ENCODE assay signal across 9 mouse cellular contexts in the genomic region with DNA sequence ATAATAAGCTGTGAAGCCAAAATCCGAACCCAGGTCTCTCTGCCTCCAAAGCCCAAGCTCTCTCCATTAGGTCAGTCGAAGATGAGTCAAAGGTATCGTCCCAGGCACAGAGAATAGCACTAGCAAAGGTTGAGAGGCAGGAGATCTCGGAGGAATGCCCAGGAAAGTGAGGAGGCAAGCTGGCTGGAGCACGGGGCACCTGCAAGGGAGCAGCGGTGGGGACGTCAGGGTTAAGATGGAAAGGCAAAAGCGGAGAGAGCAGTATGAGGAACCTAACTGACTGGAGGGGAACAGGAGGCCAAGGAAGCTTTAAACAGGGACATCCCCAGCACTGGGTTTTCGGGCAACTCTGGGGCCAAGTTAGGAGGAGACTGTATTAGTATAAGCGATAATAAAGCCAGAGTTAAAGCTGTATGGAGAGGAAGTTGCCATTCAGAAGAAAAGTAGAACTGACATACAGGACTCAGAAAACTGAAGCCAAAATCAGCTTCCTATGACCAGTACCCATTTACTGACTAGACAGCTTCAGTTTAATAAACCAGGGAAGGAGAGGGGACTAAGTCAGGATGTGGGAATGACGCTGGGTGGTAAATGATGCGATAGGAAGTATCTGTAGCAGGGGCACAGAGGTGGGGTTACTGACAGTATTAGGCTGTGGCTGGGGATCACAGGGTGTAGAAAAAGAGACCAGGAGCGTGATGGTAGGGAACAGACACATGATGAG. TPM values are rescaled to one million over a fixed set of nuclear protein-coding genes. Genes with fewer than 3 reads are reported as not detected.
DNase-seq lines count a peak whose midpoint lies in the region; ATAC-seq and TF ChIP-seq lines count a peak whose summit lies in the region.
"Had no signal": no experiment of that assay in that cellular context is flagged by ENCODE, and none has a peak within 500 bp of the region (broad histone marks: within the 10 kb centered on the region; RNA-seq: fewer than 3 reads in every experiment).

No protein-coding gene starts in this region.

- DNase-seq in heart, embryonic 10.5 days (ENCODE audit: low spot score), result no peak
- DNase-seq in heart, adult 8-10 months (ENCODE audit: low spot score), result no peak
- peak; percentile 33 for DNase-seq in A20 (ENCODE audit: low read depth, low spot score)
- DNase-seq in heart, postnatal 0 days (ENCODE audit: low spot score), result no peak
- no peak for DNase-seq in liver, postnatal 0 days
- no peak for DNase-seq in cerebellum, postnatal 25 days
- no peak for DNase-seq in thymus, adult 18-20 months
- no peak for DNase-seq in layer of hippocampus, postnatal 14 days (ENCODE audit: low spot score in 2 of 2)

- H3K27me3 ChIP-seq in heart, embryonic 10.5 days (ENCODE audit: insufficient read depth, poor library complexity, severe bottlenecking), result no peaks in the 10 kb centered on the region
- no peaks in the 10 kb centered on the region for H3K27me3 ChIP-seq in heart, postnatal 0 days (ENCODE audit: control insufficient read depth, insufficient read depth, low read length)
- no peaks in the 10 kb centered on the region for H3K27me3 ChIP-seq in liver, postnatal 0 days (ENCODE audit: insufficient read depth, low read length)
- H3K27me3 ChIP-seq: Patski had no signal

- TF ChIP-seq EP300 in heart, postnatal 0 days (IDR thresholded peaks at IDR 0.05; ENCODE audit: low read depth), result no peak
- no peak for TF ChIP-seq EP300 in liver, postnatal 0 days (IDR thresholded peaks at IDR 0.05; ENCODE audit: low read depth)

- WGBS in heart, embryonic 10.5 days, result 58% methylated on average over 13 of the region's 13 CpGs
- WGBS in heart, postnatal 0 days, result 39% methylated on average over 13 of the region's 13 CpGs
- WGBS in liver, postnatal 0 days (ENCODE audit: insufficient replicate concordance), result 34% methylated on average over 13 of the region's 13 CpGs

- no peaks in the 10 kb centered on the region for H3K9me3 ChIP-seq in heart, embryonic 10.5 days
- no peaks in the 10 kb centered on the region for H3K9me3 ChIP-seq in heart, postnatal 0 days (replicated peaks; ENCODE audit: control insufficient read depth, low read length)
- H3K9me3 ChIP-seq in liver, postnatal 0 days (ENCODE audit: low read length), result no peaks in the 10 kb centered on the region

- ATAC-seq in heart, postnatal 0 days (ENCODE audit: insufficient read depth, low read depth), result no peak
- no peak for ATAC-seq in liver, postnatal 0 days
- ATAC-seq: Patski had no signal

- H3K27ac ChIP-seq in heart, embryonic 10.5 days, result peak overlapping the region; percentile 99
- peak overlapping the region; percentile 99 for H3K27ac ChIP-seq in heart, postnatal 0 days (ENCODE audit: low read depth)
- peak overlapping the region; percentile 99 for H3K27ac ChIP-seq in liver, postnatal 0 days (ENCODE audit: low read depth)

- peak overlapping the region; percentile 94 for H3K4me3 ChIP-seq in heart, embryonic 10.5 days
- H3K4me3 ChIP-seq in heart, postnatal 0 days (ENCODE audit: low read depth, low read length), result peak overlapping the region; percentile 87
- H3K4me3 ChIP-seq in liver, postnatal 0 days (ENCODE audit: low read depth, low read length), result peak overlapping the region; percentile 75

- H3K4me1 ChIP-seq in heart, embryonic 10.5 days, result peaks cover 56% of the 10 kb centered on the region
- H3K4me1 ChIP-seq in heart, postnatal 0 days (ENCODE audit: control insufficient read depth, insufficient read depth), result peaks cover 55% of the 10 kb centered on the region
- H3K4me1 ChIP-seq in liver, postnatal 0 days (ENCODE audit: insufficient read depth), result peaks cover 49% of the 10 kb centered on the region

- H3K36me3 ChIP-seq in heart, embryonic 10.5 days, result peaks cover 38% of the 10 kb centered on the region
- peaks cover 30% of the 10 kb centered on the region for H3K36me3 ChIP-seq in heart, postnatal 0 days (replicated peaks; ENCODE audit: control insufficient read depth, insufficient read depth, low read length)
- H3K36me3 ChIP-seq in liver, postnatal 0 days (replicated peaks; ENCODE audit: insufficient read depth, low read length), result peaks cover 33% of the 10 kb centered on the region

- TF ChIP-seq CTCF in heart, postnatal 0 days (IDR thresholded peaks at IDR 0.05; ENCODE audit: low read depth), result no peak
- TF ChIP-seq CTCF in liver, postnatal 0 days (IDR thresholded peaks at IDR 0.05; ENCODE audit: low read depth), result no peak

- H3K9ac ChIP-seq in heart, postnatal 0 days (replicated peaks; ENCODE audit: low read depth, low read length), result peak overlapping the region; percentile 44
- peak overlapping the region; percentile 89 for H3K9ac ChIP-seq in liver, postnatal 0 days (replicated peaks)

- peak overlapping the region; percentile 81 for H3K4me2 ChIP-seq in heart, postnatal 0 days (ENCODE audit: low read depth, low read length)
- H3K4me2 ChIP-seq in liver, postnatal 0 days (ENCODE audit: low read depth, low read length), result peak overlapping the region; percentile 95

RNA-seq across cellular contexts. Expression of gene Creb3, which starts 2.5 kb away (rescaled TPM):
- 63.8 and 68.8 TPM in 2 replicates for polyA plus RNA-seq in heart, embryonic 10.5 days (2016; fragmentation: Nextera tagmentation; extraction: Ambion mirVana)
- total RNA-seq in heart, adult 8-10 months (2022), result 10 to 100 TPM; 39.7 to 48.8 (median 43.2) TPM
- 30.1 and 46.3 TPM in 2 replicates for total RNA-seq in heart, postnatal 0 days (2014; rRNA removed; ENCODE audit: low replicate concordance)
- polyA plus RNA-seq in heart, postnatal 0 days (2015; fragmentation: Nextera tagmentation; extraction: Ambion mirVana), result 49.1 and 53.4 TPM in 2 replicates
- 36.2 and 41.2 TPM in 2 replicates for polyA plus RNA-seq in liver, postnatal 0 days (2015; fragmentation: Nextera tagmentation; extraction: Ambion mirVana)
- 10 to 100 TPM; 74.0 TPM for total RNA-seq in layer of hippocampus, postnatal 14 days (2021)

RNA-seq across cellular contexts. Expression of gene Tln1, which starts 2.8 kb away (rescaled TPM):
- 82.7 and 99.6 TPM in 2 replicates for polyA plus RNA-seq in heart, embryonic 10.5 days (2016; fragmentation: Nextera tagmentation; extraction: Ambion mirVana)
- 100 to 1,000 TPM in 2 of 4 experiments, 10 to 100 TPM in 2; 96.1 to 117 (median 101) TPM for total RNA-seq in heart, adult 8-10 months (2022)
- 141 and 185 TPM in 2 replicates for total RNA-seq in heart, postnatal 0 days (2014; rRNA removed; ENCODE audit: low replicate concordance)
- polyA plus RNA-seq in heart, postnatal 0 days (2015; fragmentation: Nextera tagmentation; extraction: Ambion mirVana), result 67.1 and 77.2 TPM in 2 replicates
- polyA plus RNA-seq in liver, postnatal 0 days (2015; fragmentation: Nextera tagmentation; extraction: Ambion mirVana), result 30.0 and 34.2 TPM in 2 replicates
- total RNA-seq in layer of hippocampus, postnatal 14 days (2021), result 10 to 100 TPM; 46.0 to 52.1 TPM

RNA-seq across cellular contexts. Expression of gene Rgp1, which starts 18.8 kb away (rescaled TPM):
- polyA plus RNA-seq in heart, embryonic 10.5 days (2016; fragmentation: Nextera tagmentation; extraction: Ambion mirVana), result 20.9 and 29.7 TPM in 2 replicates
- total RNA-seq in heart, adult 8-10 months (2022), result 10 to 100 TPM; 31.3 to 39.6 (median 34.6) TPM
- 12.4 and 21.1 TPM in 2 replicates for total RNA-seq in heart, postnatal 0 days (2014; rRNA removed; ENCODE audit: low replicate concordance)
- polyA plus RNA-seq in heart, postnatal 0 days (2015; fragmentation: Nextera tagmentation; extraction: Ambion mirVana), result 10.8 and 10.9 TPM in 2 replicates
- 6.3 and 7.3 TPM in 2 replicates for polyA plus RNA-seq in liver, postnatal 0 days (2015; fragmentation: Nextera tagmentation; extraction: Ambion mirVana)
- total RNA-seq in layer of hippocampus, postnatal 14 days (2021), result 10 to 100 TPM; 44.5 to 55.8 TPM

RNA-seq across cellular contexts. Expression of gene Gba2, which starts 19.0 kb away (rescaled TPM):
- 22.8 and 27.6 TPM in 2 replicates for polyA plus RNA-seq in heart, embryonic 10.5 days (2016; fragmentation: Nextera tagmentation; extraction: Ambion mirVana)
- 10 to 100 TPM; 11.7 to 14.0 (median 13.0) TPM for total RNA-seq in heart, adult 8-10 months (2022)
- total RNA-seq in heart, postnatal 0 days (2014; rRNA removed; ENCODE audit: low replicate concordance), result 11.0 and 16.7 TPM in 2 replicates
- 14.0 TPM in 2 replicates for polyA plus RNA-seq in heart, postnatal 0 days (2015; fragmentation: Nextera tagmentation; extraction: Ambion mirVana)
- polyA plus RNA-seq in liver, postnatal 0 days (2015; fragmentation: Nextera tagmentation; extraction: Ambion mirVana), result 7.3 and 8.4 TPM in 2 replicates
- 10 to 100 TPM; 56.1 to 60.6 TPM for total RNA-seq in layer of hippocampus, postnatal 14 days (2021)

RNA-seq across cellular contexts. Expression of gene Msmp, which starts 24.6 kb away (rescaled TPM):
- 1.6 and 1.8 TPM in 2 replicates for polyA plus RNA-seq in heart, embryonic 10.5 days (2016; fragmentation: Nextera tagmentation; extraction: Ambion mirVana)
- under 1 TPM in 1 of 4 experiments, not detected in 3; 0.52 TPM for total RNA-seq in heart, adult 8-10 months (2022)
- not detected in 2 replicates for total RNA-seq in heart, postnatal 0 days (2014; rRNA removed; ENCODE audit: low replicate concordance)
- 1.2 TPM in 1 of 2 replicates, not detected in the other for polyA plus RNA-seq in heart, postnatal 0 days (2015; fragmentation: Nextera tagmentation; extraction: Ambion mirVana)
- polyA plus RNA-seq in liver, postnatal 0 days (2015; fragmentation: Nextera tagmentation; extraction: Ambion mirVana), result 0.96 TPM in 1 of 2 replicates, not detected in the other
- not detected for total RNA-seq in layer of hippocampus, postnatal 14 days (2021)
- polyA plus RNA-seq: Patski had no signal
